Mouse (Mus musculus): ENCODE measurements around the gene Gm27029.

GRCm38 (mm10) chr11:101420148-101420547, 4.4 kb downstream of the Gm27029 start:
- TF ChIP-seq CTCF (IDR thresholded peaks at IDR 0.05; ENCODE audit: low read depth) (no peak), EP300 (IDR thresholded peaks at IDR 0.05; ENCODE audit: low read depth) (no peak)
